Mouse (Mus musculus): ENCODE measurements around the gene Cadm1.

Cadm1 gene

DNA sequence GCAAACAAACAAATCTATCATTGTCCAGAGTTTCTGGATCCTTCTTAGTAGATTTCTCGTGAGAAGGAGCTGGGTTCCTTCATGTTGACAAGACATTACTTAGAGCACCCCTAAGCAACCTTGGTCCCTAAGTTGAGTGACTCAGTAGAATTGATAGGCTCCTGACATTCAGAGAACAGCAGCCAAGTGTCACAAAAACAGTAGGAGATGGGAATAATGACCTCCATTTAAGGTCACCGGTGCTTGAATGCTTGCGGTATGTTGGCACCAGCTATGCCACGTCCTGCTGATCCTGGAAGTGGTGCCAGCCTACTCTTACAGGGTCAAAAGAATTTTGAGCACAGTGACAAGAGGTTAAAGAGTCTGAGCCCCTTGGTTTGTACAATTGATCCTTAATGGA is 139.2 kb downstream of the Cadm1 start:
- no peak for DNase-seq (ENCODE audit: low spot score in 2 of 2)

DNA sequence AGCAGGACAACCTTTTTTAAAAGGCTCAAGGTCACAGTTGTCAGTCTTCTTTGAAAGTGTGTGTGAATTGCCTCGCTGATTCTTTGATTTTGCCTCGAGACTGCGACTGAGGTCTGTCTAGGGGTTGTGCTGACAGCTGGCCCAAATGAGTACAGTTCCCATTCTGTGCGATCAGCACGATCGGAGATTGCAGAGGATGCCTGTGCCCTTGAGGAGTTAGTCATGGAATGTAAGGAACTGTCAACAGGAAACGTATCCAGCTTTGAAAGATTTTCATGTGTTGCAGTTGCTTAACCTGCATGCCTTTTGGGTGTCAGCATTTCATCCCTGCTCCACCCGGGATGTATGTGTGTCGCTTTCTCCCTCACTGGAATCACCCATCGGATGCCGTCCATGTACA is 141.6 kb downstream of the Cadm1 start:
- no peak for DNase-seq (ENCODE audit: low spot score in 2 of 2)

DNA sequence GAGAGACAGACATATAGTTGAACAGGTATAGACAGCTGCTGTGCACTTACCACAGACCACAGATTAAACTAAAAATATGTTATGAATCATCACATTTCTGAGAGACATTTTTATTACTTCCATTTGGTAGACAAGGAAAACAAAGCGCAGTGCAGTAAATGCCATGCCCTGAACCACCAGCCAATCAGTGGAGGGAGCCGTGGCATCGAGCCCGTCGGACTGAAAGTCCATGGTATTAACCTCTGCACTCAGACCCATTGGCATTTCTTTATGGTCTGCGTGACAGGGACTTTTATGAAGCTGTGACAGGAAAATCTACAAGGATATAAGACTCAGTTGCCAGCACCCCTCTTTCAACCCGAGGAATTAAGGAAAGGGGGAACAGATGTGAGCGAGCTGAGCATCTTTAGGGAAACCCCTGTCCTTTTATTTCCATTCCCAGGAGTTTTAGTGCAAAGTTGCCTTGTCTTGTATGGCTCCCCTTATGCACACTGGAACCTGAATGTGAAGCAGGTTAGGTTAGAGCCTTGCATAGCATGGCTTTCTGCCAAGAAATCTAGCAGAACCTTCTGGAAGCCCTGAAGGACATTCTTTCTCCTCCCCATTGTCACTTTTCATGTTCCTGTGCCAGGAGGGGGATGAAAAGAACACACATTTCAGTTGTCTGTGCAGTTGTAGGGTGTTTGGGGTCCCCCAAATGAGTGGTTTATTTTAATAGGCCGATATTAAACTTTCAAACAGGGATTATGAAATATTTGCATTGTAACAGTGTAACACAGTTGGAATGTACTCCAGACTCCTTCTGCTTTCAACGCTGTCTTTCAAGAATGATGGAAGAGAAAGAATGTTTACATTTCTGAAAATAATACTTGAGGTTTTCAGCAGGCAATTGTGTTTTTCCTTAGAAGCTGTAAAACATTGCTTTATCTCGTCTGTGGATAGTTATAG is 145.1 kb downstream of the Cadm1 start:
- no peak for DNase-seq (ENCODE audit: low spot score in 2 of 2)

DNA sequence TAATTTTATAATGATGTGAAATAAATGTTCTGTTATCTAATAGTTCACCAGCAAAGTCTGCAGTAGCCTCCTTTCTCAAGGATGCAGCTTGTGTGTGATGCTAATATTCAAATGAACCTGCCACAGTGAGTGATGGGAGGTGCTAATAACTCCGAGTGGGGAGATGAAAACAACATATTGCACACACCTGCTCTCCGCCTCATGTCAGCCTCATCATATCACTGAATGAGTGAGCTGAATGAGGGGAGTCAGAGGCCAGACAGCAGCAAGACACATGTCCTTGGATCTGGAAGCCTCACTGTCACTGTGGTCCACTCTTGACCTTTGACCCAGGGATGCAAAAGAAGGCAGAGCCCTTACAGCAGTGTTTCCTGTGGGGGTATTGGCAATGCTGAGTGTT is 156.9 kb downstream of the Cadm1 start:
- DNase-seq (ENCODE audit: low spot score in 2 of 2), result no peak

DNA sequence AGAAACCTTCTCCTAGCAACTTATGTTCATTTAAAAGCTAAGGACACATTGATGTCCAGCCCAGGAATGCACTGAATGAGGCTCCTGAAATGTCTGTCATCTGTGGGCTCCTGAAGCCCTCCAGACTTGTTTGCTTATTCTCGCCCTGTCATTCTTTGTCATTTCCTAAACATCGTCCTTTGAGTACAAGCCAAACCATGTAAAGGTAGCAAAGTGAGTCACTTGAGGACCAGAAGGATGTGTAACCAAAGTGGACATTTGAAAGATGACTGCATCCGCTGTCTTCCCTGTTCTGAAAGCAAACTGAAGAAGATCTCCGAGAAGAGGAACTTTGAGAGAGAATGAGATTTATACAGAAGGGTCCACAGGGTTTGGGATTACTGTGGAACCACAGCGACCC is 157.6 kb downstream of the Cadm1 start:
- DNase-seq (ENCODE audit: low spot score in 2 of 2), result no peak

DNA sequence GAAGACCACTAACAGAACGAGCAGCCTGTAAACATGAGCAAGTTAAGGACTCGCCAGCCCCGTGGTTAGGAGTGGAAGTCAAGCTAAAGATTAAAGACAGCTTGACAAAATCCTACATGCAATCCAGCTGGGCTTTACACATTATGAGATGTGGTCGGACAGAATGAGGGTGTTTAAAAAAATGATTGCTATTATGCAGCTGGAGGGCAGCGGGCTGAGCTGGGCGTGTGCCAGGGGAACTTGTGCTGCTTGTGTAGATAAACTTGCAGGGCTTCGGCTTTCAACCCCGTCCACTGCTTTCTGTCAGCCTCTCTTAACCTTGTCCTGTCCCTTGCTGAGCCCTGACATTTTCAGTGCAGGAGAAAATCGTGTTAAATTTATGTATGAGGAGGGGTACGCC is 158.3 kb downstream of the Cadm1 start:
- no peak for DNase-seq (ENCODE audit: low spot score in 2 of 2)

DNA sequence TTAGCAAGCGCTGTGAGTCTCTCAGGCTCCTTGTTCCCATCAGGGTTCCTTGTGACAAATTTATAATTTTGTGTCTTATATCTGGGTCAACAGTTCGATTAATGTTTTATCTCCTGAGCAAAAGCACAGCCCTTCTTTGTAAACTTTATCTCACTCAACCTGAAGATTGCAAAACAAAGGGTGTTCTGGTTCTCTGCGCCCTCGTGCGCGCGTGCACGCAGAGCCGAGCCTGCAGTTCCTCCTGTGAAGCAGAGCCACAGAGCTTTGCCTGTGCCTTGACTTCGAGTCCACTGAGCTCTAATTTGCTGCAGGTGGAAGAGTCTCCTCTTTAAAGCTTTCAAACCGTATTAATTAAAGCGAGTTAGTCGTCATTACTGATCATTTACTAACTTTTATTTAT is 162.9 kb downstream of the Cadm1 start:
- DNase-seq (ENCODE audit: low spot score in 2 of 2), result no peak

DNA sequence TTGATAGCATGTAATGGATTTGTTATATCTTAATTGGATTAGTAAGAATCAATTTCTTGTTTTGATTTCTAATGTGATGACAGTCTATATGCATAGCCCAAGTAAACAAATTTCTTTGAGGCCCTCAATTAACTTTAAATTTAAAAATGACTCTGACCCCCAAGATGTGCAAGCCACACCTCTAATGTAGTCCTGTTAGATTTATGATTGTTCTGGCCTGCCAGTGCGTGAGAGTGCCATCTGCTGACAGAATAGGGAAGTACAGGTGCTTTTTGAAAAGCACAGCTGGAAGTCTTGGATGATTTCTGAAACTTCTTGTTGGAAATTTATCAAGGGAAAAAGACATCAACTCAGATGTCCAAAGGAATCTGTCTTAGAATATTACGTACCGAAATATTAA is 169.1 kb downstream of the Cadm1 start:
- DNase-seq (ENCODE audit: low spot score in 2 of 2), result peak in 1 of 2 experiments; percentile 53

DNA sequence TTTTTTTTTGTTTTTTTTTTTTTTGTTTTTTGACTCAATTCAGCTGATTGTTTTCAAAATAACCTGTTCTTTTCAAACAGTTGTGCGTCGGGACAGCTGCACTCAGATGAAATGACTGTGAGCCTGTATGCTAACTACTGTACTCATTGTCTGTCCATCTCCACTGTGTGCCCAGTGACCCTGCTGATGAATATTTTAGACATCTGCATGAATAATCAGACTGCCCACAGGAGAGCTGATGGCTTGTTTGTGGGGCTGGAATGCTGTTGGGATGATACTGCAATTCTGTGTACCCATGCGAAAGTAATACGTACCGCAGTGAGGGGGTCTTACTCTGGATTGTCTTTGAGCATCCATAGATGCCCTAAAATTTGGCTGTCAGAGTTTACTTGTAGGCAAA is 170.0 kb downstream of the Cadm1 start:
- no peak for DNase-seq (ENCODE audit: low spot score in 2 of 2)

DNA sequence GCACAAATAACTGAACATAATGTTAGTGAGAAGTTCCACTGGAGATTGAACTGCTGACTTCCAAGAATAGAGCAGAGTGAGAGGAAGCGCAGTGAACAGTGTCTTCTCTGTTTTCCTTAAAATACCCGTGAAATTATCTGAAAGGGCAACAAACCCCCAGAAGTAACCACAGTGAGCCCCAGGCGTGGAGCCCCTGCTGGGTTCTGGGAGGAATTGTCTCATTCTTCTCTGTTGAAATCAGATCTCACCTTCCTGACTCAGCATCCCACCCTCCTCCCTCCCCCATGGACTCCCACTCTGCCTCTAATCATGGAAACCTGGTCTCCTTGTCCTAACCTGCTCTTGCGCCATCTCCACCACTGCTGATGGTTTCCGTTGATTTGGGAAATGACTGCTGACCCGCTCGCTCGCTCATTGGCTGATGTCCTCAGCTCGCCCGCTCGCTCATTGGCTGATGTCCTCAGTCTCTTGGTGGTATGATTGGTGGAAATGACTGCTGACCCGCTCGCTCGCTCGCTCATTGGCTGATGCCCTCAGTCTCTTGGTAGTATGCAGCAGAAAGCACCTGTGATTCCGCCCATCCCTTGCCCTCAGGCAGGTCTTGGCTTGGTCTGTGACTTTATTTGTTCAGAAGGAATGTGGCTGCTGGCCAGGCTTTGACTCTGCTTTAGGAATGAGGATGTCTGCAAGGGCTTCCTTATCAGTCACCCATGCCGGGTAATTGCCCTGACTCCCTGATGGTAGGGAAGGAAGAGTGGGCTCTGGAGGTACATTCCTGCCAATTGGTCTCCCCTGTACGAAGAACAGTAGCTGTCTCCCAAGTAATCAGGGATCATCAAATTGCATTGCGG is 173.3 kb downstream of the Cadm1 start:
- no peak for DNase-seq (ENCODE audit: low spot score in 2 of 2)

DNA sequence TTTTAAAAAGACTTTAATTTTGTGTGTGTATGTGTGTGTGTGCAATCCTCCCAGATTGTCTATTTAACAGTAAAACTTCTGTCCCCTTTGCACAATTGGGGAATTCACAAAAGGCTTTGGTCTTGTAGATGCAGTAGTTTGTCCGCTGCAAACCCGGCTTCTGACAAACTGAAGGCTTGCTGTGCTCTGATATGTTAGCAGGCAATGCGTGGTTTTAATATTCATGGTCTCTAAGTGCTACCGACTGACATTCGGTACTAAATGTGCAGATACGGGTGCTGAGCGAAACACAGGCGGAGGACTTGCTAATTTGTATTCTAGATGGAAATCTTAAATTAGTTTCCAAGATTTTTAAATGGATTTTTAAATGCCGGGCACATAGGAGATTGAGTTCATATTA is 176.4 kb downstream of the Cadm1 start:
- DNase-seq (ENCODE audit: low spot score in 2 of 2), result no peak

DNA sequence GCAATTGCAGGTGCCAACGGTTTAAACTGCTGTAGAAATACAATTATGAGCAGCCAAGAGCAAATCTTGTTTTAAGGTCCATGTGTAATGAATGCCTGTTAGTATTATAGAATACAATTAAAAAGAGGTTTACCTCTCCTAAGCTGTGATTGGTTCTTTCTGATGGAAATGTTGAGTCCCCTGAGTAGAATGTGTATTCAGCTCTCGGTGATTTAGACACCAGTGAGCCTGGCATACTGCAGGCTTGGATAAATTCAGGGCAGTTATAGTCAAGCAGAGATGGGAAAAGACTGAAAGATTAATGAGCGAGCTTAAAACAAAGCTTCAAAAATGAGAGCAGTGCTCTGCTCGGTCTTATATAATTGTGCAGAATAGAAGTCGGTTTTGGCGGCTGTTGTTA is 177.4 kb downstream of the Cadm1 start:
- DNase-seq (ENCODE audit: low spot score in 2 of 2), result no peak

DNA sequence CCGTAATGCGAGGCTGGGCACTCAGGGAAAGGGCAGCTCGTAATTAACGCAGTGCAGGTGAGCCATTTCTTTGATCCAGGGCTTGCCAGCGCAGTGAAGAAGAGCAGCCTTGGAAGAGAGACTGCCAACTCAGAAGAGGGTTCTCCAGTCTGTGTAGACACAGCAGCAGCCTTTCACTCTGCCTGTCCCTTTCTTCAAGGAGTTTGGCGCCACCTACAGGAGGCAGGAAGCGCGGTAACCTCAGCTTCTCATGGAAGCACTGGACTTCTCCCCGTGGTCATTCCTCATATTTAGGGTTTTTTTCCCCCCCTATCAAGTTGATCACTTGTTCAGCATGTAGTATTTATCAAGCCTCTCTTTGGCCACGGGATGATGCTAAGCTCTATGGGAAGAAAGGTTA is 178.3 kb downstream of the Cadm1 start:
- DNase-seq (ENCODE audit: low spot score in 2 of 2), result peak; percentile 48 to 77

DNA sequence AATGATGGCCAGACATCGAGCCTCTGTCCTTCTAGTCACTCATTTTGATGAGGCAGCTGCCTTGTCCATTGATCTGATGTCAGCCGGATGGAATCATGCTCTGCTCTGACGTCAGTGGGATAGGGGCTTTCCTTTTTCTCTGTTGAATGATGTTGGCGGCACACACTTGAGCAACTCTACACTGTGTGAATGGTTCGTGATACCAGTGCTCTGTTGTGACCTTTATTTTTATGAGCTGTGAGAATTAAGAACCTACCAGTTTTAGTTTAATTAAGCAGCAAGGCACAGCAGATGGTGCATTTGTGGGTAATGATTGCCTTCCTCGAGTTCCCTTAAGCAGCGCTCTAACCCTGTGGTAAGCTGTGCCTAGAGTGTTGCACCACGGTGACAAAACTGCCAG is 181.0 kb downstream of the Cadm1 start:
- no peak for DNase-seq (ENCODE audit: low spot score in 2 of 2)

DNA sequence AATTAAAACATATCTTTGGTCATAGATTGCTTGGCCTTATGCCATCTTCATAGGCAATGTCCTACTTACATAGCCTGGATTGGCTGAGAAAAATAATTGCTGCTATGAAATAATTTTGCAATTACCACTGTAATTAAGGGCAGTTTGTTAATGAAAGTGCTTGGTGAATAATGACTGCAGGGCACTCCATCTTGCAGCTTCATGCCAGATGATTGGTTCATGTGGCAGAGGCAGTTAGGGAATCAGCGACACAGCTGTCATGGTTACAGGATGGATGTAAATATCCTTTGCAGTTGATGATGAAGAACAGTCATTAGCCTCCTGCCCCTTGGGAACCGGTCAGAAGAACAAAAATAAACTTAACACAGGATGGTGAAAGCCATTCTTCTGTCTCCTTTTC is 184.6 kb downstream of the Cadm1 start:
- DNase-seq (ENCODE audit: low spot score in 2 of 2), result no peak

DNA sequence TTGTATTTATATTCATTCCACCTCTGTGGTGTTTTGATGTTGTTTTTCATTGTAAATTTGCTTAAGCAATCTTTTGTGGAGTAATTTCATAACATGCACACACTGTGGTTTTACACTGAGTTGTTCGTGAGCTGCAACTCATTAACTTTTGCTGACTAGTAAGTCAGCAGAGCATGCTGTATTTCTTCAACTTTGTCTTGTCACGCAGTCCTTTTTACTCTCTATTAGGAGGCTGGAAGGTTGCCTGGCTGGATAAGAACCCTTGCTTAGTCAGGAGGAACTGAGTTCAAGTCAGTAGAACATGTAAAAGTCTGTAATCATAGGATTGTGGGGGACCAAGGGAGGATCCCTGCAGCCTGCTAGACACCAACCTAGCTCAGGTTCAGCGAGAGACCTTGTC is 185.4 kb downstream of the Cadm1 start:
- DNase-seq (ENCODE audit: low spot score in 2 of 2), result no peak

DNA sequence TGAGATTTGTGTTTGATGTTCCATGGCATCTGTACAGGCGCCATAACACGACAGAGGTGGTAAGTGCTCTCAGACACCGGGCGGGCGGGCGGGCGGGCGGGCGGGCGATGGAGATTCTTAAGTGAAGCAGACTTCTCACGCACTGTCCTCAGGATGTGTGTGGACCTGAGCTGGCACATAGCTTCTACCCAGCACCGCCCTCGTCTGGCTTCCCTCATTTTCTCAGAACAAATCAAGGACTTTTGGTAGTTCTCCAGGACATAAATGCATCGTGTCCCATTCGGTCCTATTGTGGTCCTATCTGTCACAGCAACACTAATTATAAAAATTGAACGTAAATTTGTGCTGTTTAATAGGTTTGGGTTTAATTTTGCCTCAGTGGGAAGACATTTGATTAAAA is 186.9 kb downstream of the Cadm1 start:
- DNase-seq (ENCODE audit: low spot score in 2 of 2), result no peak

DNA sequence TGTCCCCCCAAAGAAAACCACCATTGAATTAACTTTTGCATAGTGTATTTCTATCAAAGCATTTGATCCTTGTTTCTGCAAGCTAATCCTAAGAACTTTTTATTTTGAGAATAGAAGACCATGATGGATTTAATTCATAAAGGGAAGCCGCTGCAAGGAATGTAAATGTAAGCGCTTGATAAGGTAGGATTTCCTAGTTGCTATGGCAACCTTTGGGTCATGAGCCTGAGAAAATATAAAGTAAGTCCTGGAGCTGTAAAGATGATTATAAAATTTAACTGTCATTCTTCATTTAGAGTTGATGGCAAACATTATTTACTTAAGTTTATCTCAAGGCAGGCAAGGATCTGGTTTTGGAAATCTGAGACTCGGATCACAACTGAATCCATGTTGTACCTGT is 197.6 kb downstream of the Cadm1 start:
- no peak for DNase-seq (ENCODE audit: low spot score in 2 of 2)

DNA sequence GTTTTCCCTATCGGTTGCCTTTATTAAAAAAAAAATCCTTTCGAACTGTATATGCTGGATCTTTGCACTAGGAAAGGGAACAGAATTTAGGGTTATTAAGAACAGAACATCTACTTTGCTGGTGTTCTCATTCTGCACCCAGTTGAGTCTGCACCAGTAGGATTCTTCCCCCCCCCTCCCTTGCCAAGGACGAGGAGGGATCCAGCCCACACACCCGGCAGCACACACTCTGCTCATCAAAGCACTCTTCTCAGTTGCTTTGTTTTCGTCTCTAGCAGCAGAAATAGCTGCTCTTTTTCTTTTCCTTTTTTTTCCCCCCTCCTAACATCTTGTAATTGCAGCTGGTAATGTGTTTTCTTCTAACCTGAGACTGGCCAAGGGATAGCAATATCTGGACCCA is 198.9 kb downstream of the Cadm1 start:
- DNase-seq (ENCODE audit: low spot score in 2 of 2), result peak in 1 of 2 experiments; percentile 37

DNA sequence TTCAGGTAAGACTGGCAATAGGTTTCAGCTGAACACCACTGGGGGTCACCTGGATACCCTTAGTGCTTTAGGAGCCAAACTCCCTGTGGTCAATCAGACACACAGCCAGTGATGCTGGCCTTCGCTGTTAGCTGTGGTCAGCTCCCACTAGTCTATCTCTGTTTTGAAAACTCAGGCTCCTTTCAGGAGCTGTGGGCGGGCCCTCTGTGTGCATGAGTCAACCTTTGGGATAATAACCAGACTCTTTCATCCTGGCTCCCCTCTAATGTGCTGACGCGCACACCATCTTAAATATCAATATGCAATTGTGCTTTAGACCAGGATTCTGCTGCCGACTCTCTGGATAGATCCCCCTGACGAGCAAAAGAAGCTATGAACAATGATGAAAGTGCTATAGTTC is 200.3 kb downstream of the Cadm1 start:
- DNase-seq (ENCODE audit: low spot score in 2 of 2), result no peak

DNA sequence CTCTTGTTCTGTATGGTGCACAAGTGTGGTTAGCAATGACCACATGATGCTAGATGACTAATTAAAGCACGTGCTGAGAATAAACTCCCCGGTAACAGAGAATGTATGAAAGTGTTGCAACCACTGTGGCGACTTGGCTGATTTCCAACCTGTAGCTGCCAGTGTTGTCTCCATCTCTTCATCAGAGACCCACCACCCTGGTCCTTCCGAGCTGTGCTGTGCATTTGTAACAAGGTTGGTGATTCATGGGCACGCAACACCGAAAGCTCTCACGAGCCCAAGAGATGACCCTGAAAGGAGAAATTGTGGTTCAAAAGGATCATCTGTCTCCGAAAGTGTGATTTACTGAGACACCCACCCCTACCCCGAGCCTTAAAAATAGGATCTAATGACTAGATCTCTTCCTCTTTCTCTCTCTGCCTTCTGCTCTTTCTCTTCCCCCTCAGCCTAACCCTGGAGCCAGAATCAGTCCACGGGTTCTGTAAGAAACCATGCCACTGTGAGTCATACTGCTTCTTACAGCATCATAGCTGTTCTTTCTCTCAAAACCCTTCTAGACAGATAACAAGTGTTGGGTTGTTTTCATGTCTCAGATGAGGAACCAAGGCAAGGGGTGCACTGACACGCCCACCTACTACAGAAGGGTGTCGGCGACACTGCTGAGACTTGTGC is 203.9 kb downstream of the Cadm1 start:
- DNase-seq (ENCODE audit: low spot score in 2 of 2), result no peak

DNA sequence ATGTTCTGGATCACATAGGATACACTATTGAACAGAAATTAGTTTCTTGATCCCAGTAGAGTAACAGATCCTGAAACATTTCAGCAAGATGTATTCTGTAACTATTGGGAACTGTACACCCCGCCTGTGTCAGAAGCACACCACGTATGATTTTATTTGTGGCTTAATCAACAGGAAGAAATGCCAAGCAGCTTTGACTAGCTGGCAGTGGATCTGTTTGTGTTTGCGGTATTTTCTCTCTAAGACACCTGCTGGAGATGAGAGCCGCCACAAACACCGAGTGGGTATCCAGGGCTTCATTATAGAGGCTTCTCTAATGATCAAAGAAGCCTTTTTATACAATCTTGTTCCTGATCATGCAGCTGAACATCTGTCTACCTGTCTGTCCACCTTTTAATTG is 204.9 kb downstream of the Cadm1 start:
- no peak for DNase-seq (ENCODE audit: low spot score in 2 of 2)
